Mouse (Mus musculus): Measurements from ENCODE around the gene Cd52.
A peak's percentile ranks its signal among the peaks of the same experiment; 100 is the strongest.

Cd52 gene

DNA sequence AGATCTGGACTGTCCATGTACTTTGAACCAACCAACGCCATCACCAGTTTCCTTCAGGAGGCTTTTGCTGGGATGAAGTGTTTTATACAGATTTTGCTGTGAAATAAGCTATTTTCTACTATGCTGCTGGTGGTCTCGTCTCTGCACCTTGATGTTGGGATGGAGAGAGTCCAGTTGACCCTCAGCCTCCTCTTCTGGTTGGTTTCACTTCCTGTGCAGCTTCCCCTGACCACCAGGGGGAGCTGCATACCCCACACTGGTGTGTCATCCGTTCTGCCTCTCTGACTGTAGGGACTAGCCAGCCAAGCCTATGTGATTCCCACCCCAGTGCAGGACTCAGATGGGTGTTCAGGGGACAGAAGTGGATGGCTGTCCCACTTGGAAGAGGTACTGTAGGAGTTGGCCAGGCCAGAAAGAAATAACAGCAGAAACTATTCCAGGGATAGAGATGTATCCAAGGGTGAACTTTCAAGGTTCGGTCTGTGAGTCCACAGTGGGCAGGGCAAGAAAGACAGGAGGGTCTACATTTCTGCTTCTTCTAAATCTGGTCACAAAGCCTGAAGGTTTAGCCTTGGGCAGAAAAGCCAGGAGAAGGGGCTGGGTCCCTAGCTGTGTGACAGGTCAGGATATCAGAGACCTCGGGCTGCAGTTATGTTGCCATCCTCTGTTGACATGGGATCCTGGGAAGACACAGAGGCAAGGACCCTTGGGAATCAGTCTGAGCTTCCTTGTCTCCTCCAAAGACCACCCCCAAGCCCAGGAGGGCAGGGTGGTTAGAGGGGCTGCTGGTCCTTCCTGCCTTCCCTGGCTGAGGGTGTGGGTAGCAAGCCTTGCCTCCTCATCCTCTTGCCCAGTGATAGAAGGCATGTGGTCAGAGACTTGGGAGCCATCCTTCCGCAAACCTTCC lies 2.2 kb downstream of the Cd52 start:
- DNase-seq (ENCODE audit: inconsistent age in 2 of 2, low spot score in 1 of 2) = peak; percentile 67 to 82

DNA sequence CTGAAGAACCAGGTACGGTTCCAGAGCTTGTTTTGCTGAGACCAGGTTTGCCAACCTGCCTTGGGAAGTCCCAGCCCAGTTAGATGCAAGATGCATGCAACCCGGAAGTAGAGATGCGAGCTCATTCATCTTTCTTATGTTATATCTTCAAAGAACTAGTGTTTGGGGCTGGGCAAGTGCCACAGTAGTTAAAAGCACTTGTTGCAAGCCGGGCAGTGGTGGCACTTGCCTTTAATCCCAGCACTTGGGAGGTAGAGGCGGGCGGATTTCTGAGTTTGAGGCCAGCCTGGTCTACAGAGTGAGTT lies 3.7 kb downstream of the Cd52 start:
- no peak for DNase-seq (ENCODE audit: inconsistent age in 2 of 2, low spot score in 1 of 2)

DNA sequence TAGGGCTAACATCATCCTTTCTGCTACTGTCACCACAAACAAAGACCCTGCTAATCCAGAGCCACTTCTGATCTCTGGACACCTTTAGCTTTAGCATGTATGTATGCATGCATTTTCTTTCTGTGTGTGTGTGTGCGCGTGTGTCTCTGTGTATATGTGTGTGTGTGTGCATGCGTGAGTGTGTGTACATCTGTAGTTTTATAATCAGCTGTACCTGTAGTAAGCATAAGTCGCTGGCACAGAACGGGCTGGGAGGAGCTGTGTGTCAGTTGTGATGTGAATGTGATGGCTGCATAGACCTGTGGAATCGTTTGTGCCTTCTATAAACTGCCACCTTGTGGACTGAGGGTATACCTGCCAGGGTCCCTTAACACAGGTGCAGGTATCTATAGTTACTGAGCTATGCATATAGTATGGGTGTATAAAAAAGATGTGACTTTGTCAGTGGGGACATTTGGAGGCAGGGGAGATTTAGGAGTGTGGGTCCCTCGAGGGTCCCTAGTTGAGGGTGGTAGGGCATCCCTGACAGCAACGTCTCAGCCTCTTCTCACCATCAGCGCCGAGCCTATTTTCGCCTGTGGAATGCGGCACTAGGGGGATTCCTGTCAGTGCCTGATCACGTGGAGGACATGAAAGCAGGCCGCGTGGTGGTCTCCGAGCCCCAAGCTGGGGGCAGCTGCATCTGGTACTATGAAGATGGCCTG lies 4.2 kb downstream of the Cd52 start:
- DNase-seq (ENCODE audit: inconsistent age in 2 of 2, low spot score in 1 of 2) = no peak

DNA sequence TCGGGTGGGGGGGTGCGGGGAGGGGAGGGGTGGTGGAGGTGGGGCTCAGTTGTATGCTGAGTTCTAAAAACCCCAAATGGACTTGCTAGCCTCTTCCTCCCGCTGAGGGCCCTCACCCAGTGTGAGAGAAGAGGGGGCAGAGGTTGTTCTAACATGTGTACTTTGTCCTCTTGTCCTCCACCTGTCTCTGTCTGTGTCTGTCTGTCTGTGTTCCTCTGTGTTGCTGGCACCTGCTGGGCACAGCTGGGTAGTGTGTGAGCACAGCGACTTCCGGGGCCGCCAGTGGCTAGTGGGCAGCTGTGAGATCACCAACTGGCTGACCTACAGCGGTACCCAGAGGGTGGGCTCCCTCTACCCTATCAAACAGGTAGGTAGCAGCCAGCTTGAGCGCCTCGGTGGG lies 5.9 kb downstream of the Cd52 start:
- no peak for DNase-seq (ENCODE audit: inconsistent age in 2 of 2, low spot score in 1 of 2)

DNA sequence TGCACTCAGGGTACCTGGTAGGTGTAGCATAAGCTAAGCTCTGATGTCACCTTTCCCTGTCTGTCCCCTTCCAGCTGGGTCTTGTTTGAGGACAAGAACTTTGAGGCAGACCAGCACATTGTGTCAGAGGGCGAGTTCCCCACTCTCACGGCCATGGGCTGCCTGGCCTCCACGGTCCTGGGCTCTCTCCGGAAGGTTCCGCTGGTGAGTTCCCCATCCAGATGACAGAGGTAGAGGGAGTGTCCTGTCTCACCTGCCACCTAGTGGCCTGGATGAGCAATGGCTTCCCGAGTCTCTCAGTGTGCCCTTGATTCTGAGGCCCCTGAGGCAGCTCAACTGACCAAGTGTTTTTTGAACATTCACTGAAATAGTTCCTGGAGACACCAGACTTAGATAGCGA lies 7.5 kb downstream of the Cd52 start:
- DNase-seq (ENCODE audit: inconsistent age in 2 of 2, low spot score in 1 of 2) = peak; percentile 38 to 76

GRCm38 (mm10) chr4:134084999-134085398 lies 9.9 kb downstream of the Cd52 start:
- DNase-seq (ENCODE audit: inconsistent age in 2 of 2, low spot score in 1 of 2) = no peak

- no peak for DNase-seq (ENCODE audit: inconsistent age in 2 of 2, low spot score in 1 of 2)
These were observed 12.4 kb downstream of the Cd52 start for GRCm38 (mm10) chr4:134082460-134082859.

- peak; percentile 70 to 87 for DNase-seq (ENCODE audit: inconsistent age in 2 of 2, low spot score in 1 of 2)
These were observed 13.0 kb downstream of the Cd52 start for GRCm38 (mm10) chr4:134081730-134082386.

DNA sequence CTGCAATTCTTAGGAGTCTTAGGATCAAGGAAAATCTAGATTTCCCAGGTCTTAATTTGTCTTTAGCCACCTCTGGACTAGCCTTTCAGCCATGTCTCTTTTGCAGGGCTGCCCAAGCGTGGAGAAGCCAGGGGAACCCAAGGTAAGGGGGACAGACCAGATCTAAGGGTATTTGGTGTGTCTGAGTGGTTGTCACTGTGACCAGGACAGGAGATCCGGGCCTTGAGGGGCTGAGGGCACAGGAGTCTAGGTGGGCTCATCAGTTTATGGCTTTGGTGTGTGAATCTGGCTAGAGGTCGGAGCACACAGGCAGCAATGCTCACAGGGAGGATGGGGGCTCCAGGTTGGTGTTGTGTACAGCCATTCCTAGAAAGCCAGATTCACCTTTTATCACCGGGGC lies 14.2 kb downstream of the Cd52 start:
- DNase-seq (ENCODE audit: inconsistent age in 2 of 2, low spot score in 1 of 2) = no peak

DNA sequence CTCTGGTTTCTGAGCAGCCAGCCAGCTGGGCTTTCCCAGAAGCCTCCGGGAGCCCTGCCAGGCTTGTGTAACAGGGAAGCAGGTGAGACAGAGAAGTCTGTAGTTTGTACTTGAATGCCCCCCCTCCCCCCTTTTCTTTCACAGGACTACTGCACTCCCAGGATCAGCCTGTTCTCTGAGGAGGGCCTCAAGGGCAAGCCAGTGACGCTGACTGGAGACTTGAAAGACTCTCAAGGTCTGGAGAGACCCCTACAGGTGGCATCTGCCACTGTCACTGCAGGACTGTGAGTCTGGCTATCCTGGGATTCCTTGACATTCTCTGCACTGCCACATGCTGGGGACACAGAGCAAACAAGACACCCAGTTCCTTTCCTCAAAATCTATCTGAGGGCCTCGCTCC lies 16.2 kb downstream of the Cd52 start:
- peak; percentile 57 to 73 for DNase-seq (ENCODE audit: inconsistent age in 2 of 2, low spot score in 1 of 2)

- DNase-seq (ENCODE audit: inconsistent age in 2 of 2, low spot score in 1 of 2) = no peak
These were observed 25.9 kb downstream of the Cd52 start for GRCm38 (mm10) chr4:134068793-134069580.

DNA sequence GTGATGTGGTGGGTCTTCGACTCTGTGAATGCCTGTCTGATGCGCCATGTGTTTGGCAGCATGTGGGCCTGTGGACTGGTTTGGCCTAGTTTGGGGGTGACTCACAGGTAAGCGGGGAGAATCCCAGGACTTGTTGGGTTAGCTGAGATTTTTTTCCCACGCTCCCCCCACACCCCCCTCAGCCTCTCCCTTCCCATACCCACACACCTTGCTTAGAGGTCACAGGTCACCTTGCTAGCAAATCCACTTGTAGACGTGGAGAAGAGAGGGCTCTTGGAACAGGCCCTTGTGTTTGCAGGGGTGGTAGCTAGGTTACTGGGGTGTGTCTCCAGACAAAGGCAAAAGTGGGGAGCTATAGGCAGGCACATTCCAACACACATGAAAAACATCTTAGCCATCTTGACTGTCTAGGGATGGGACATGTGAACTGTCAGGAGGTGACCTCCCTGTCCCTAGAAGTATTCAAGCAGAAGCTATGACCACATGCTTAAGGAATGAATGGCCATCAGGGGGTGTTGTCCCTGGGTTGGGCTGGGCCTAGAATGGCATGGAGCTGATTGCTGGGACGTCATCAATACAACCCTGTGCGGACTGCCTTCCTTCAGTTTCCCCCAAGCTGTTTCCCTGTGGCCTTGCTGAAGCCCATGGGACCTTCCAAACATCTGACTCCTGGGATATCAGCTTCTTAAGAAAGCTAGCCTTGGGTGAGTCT lies 26.9 kb downstream of the Cd52 start:
- no peak for DNase-seq (ENCODE audit: inconsistent age in 2 of 2, low spot score in 1 of 2)

DNA sequence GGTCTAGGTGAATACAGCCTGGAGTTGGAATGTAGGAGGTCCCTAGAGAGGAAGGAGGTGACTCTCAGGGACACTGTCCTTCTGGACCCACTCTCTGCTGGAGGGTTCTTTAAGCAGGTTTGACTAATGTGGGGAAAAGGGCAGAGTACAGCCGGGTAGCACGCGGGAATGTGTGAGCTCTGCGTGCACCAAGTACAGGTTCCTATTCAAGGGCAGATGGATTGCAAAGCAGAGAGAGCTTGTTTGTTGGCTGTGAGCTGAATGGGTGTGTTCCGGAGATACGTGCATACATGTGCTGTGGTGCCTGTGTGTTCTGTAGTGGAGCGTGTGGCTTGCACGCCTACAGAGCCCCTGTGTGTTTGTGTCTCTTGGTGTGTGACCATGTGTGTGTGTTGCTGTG lies 27.5 kb downstream of the Cd52 start:
- no peak for DNase-seq (ENCODE audit: inconsistent age in 2 of 2, low spot score in 1 of 2)

DNA sequence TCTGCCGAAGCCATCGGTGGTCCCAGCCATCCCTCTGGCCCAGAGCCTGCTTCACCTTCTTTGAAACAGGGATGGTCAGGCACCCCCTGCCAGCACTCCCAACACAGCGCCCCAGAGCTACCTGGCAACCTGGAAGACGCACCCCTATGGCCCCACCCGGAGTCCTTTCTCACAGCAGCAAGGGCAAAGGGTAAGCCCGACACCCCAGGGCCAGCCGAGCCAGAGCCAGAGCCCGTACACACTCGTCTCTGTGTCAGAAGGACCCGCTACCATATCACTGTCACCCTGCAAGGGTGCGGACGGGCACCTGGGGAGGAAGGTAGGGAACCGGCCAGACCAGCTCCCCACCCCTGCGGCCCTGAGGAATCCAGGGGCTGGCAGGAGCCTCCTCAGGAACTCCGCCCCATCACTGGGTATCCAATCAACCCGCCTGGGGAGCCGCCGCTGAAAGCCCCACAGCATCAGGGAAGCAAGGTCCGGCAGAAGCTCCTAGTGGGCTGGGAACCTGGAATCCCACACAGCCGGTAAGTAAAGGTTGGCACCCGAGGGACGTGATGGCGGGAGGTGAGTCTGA lies 29.4 kb downstream of the Cd52 start:
- DNase-seq (ENCODE audit: inconsistent age in 2 of 2, low spot score in 1 of 2) = no peak

- DNase-seq (ENCODE audit: inconsistent age in 2 of 2, low spot score in 1 of 2) = no peak
These were observed 32.3 kb downstream of the Cd52 start for GRCm38 (mm10) chr4:134062561-134062960.

- no peak for DNase-seq (ENCODE audit: inconsistent age in 2 of 2, low spot score in 1 of 2)
These were observed 32.9 kb downstream of the Cd52 start for GRCm38 (mm10) chr4:134061944-134062446.

DNA sequence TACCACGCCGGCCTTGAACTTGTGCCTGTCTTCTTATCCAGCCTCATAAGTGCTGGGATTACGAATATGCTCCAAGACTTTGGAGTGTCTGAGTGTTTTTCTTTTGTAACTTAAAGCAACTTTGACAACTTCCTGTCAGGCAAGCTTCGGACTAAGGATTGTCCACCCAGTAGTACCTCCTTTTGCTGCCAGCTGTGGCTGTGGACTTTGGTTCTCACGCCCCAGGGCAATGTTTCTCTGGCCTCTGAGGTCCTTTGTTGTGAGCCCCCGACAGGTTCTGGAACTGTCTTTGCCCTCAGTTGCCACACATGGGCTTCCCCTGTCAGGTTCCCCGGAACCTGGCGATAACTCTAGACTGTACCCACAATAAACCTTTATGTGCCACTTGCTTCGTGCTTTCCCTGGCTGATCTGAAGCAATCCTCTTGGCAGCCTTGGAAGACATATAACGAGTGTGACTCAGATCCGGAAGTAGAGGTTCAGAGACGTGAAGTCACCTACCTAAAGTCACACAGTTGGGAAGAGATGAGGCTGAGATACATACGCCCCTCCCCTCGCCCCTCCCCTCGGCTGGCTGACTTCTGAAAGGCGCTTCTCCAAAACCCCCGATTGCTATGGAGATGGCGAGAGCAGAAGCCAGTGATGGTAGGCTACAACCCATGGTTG lies 33.6 kb downstream of the Cd52 start:
- no peak for DNase-seq (ENCODE audit: inconsistent age in 2 of 2, low spot score in 1 of 2)

DNA sequence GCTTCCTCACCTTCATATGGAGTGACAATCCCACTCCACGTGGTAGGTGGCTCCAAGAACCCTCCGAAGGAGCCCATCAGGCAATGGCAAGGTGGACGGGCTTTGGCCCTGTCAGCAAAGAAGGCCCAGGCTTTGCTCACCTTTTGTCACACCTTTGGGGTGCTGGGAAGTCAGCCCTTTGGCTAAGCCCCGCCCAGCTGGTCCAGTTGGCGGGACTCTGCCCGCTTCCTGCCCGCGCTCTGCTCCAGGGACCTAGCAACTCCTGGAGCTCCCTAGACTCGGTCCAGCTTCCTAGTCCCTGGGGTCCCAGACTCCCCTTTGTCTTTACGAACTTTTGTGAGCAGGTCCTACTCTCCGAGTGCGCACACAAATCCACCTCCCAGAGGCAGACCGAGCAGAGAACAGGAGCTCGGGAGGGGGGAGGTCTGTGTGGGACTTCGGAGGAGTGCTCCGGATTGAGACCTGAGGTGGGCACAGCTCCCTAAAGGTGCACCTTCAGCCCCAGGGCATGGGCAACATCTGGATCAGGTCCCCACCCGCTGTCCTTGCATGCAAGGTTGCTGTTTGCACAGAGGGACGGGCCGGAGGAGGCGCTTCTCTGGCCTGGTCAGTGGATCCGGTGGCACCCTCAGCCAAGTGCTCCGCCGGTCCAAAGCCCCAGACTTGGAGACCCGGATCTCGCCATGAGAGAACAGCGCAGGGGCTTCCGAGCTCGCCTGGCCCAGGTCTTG lies 34.6 kb downstream of the Cd52 start, which contains the start of gene Crybg2:
TSS of gene Crybg2 (plus strand) at position 681 of the 731 bp plus-strand sequence.
- no peak for DNase-seq (ENCODE audit: inconsistent age in 2 of 2, low spot score in 1 of 2)

DNA sequence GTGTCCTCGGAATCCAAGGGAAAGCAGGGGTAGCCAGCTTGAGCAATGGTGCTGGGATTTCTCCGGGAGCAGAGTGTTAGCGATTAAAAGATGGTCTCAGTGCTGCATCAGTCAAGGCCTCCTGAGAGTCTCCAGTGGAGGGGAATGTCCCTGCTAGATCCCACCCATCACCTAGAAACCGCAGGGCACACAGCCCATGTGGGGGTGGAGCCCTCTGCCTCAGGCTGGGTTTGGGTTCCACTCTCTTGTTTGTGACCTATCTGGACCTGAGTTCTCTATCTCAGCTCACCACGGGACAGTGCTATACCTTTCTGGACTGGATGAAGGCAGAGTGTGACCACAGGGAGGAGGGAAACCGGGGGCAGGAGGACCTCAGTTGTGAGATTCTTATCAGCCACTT lies 36.0 kb downstream of the Cd52 start:
- no peak for DNase-seq (ENCODE audit: inconsistent age in 2 of 2, low spot score in 1 of 2)
